Mouse (Mus musculus): ENCODE measurements around the gene Apln.

The Apln gene

DNA sequence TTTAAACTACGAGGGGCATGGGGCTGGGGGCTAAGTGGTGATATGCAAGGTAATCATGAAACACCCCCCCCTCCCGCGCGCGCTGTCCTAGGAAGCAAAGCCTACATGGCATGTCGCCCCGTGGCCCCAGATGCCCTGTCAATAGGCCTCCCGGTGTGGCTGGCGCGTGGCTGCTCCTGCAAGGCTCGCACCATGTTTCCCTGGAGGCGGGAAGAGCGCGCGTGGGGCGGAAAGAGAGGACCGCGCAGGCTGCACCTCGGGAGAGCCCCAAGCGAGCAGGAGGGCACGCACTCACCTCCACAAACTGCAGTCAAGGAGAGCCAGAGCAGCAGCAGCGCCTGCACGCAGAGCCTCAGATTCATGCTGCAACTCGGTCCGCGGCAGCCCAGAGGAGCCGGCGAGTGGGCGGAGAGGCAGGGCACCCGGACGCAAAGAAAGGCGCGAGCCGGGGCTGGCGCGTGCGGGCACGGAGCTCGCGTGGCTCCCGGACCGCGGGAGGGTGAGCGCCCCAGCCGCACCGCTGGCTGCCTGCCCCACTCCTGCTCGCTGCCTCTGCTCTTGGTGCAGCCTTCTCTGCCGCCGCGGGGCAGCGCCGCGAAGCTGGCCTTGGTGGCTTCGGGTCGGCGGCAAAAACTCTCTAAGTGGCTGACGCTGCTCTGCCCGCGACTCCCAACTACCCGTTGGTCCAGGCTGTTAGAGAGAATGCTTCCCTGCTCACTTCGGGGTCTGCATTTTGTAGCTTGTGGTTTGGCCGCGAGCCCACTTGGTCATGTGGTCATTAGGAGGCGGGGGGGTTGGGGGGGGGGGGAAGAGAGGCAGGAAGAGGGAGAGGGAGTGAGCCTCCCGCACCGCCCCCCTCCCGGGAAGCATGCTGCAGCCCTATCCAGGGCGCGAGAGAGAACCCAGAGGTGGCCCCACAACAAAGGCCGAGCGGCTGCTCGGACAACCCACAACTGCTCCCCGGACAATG, at the start of gene Apln:
TSS of gene Apln (minus strand) at position 710 of the 970 bp plus-strand sequence.
- DNase-seq: peak; percentile 21

DNA sequence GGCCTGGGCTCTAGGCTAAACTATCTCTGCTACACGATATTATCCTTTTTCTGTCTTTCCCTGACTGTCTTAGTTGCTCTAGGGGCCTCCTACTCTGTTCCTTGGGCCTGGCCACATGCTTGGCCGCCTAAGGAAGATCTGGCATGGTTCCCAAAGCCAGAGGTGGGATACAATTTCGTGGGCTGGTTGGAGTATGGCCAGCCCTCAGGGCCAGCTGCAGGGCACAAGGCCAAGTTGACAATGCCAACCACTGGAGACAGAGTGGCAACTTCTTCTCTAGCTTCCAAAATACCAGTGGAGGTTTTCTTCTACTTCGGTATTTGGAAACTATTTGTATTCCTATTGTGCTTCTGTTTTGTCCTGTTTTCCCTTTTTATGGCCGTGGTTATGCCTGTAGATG, 47.7 kb upstream of the Apln start:
- no peak for DNase-seq

DNA sequence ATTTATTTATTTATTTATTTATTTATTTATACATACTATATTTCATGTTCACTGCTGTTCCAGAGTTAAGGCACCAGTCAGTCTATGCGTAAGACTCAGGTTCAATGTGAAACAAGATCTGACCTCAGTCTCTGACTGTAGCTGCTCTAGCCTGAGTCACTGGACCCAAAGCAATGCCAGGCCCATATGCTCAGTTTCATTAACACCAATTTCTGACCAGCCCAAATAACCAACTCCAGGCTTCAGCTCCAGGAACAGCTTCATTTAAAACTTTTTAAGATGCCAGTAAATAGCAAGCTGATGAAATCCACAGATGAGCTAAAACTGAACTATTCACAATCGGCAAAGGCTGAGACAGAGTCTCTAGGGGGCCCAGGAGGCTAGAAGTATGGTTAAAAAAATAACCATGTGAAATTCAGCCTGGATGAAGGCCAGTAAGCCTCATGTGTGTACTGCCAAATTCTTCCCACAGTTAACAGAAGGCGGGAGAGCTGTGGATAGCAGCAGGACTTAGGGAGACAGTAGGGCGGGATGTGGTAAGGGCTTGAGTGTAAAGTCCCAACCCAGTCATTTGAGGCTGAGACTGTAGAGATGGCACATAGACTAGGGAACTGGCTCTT, 42.3 kb upstream of the Apln start:
- DNase-seq: no peak

DNA sequence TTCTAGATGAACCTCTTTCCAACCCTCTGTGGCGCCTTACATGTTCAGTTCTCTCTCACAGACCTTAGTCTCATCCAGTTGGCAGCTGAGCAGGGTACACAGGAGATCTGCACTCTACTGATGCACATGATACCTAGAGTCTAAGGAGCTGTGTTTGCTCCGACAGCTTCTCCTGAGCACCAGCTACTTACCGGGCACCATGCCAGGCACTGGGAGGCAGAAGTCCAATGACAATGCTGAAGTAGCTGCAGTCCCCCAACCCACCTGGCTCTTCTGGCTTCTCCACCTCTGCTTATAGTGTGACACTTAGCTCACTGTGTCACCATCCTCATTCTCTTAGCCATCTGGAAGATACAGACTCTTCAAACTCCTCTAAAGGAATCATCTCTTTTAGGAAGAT, 40.0 kb upstream of the Apln start:
- no peak for DNase-seq

DNA sequence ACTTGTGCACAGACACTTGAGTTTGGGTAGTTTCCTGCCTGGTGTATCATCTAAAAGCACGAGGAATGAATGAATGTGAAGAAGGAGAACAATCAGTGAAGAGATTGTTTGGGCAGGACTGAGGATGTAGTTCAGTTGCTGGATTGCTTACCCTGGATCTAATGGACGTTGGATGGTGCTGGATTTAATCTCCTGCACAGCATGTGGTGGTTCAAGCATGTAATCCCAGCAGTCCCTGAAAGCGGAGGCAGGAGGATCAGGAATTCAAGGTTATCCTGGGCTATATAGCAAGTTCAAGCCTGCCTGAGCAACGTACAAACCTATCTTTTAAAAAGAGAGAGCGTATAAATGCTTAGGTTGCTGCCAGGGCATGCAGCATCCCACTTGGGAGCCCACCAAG, 37.7 kb upstream of the Apln start:
- DNase-seq: no peak

DNA sequence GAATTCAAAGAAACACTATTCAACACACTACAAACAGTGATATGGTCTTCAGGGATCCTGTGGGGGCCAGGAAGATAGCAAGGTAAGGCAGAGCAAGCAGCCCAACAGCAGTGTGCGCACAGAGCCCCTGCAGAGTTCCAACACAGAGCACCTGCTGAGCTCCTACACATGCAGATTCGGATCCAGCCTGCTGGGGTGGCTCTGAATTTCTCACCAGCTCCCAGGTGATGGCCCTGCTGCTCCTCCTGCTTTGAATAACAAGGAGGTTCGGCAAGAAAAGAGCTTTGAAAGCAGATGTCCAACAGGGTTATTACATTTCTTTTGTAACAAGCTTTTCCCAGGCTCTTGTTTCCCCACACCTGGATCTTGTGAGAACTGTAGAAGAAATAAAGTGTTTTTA, 37.3 kb upstream of the Apln start:
- DNase-seq: no peak

DNA sequence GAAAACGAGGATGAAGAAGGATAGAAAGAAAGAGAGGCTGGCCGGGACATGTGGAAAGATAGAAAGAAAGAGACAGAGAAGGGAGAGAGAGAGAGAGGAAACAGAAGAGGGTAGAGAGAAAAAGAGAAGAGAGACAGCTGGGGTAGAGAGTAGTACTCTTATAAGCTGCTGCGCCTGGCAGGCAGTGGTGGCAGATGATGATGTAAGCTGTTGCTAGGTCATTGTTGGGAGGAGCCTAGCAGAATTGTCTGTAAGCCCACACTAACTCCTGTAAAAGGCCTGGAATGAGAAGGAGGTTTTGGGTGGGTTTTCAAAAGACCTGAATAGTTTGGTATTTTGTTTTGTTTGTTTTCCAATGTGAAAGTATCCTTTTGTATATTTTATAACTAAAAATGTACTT, 32.2 kb upstream of the Apln start:
- DNase-seq: no peak

DNA sequence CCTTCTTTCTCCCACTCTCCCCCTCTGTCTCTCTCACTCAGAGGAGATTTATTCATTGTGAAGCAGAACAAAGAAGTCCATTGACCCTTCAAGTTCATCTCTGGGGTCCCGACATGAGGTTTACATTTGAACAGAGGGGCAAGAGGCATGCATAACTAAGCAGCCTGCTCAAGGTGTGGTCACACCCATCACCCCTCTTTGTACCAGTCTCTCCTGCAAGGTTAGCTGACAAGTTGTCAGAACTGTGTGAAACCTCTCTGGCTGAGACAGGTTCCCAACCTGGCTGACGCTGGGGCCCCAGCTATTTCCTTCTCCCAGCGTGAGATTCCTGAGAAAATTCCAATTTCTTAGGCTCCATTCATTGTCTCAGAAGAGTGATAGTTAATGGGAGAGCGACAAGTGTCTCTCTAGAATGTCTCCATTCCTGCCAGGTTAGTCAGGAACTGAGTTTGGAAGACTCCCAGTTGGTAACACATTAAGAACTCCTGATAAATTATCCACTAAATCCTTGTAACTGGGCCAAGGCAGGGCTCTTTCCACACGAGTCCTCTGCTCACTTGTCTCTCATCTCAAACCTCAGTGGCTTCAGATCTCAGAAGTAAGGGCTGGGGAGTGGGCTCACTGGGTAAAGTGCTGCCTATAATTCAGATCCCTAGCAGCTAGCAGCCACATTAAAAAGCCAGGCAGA, 29.7 kb upstream of the Apln start:
- peak; percentile 27 for DNase-seq

DNA sequence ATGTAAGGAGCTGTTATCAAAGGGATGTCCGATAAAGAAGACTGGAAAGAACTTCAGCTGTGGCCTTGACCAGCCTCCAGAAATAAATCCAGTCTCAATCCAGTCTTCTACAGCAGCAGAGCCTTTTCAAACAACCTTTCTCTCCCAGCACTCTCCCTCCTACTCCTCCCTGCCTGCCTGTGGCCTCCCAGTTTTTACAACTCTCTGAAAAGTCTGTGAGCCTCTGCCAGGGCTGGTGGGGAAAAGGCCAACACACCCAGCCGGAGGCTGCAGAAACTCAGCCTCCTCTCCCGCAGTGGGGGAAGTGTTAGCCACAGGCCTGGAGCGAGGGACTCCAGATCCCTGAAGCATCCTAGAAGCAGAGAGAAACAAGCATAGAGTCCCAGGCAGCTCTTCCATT, 27.8 kb upstream of the Apln start:
- no peak for DNase-seq

DNA sequence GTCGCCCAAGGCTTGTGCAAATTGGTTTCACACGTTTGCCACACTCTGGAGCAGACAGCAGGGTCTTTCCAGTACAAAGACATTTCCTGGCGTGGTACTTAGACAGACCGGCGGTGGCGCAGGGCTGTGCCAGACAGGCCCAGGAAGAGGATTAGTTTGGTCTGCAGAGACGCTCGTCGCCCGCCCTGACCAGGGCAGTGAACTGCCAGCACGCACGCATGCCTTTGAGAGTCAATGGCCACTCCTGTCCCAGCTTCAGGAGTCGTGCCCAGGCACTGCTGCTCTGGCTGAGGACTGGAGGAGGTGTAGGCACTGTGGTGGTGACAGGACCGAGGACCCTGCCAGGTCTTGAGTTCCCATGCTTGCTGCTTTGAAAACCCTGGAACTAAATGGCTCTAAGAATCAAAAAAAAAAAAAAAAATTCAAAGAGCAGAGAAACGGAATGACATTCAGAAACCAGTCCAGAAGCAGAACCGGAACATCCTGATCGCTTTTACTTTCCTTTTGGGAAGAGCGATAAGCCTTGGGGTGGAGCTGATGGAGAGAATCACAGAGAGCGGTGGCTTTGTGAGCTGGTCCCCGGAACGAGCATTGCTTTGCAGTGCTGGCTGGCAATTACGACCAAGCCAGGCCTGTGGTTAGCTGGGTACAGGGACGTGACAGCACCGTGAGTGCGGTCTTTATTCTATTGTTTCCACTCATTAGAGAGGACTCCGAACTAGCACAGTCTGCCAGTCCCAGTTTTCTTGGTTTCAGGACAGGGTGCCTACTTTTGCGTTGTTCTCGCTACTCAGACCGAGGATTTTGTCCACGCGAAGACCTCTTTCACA, 19.7 kb upstream of the Apln start:
- no peak for DNase-seq

DNA sequence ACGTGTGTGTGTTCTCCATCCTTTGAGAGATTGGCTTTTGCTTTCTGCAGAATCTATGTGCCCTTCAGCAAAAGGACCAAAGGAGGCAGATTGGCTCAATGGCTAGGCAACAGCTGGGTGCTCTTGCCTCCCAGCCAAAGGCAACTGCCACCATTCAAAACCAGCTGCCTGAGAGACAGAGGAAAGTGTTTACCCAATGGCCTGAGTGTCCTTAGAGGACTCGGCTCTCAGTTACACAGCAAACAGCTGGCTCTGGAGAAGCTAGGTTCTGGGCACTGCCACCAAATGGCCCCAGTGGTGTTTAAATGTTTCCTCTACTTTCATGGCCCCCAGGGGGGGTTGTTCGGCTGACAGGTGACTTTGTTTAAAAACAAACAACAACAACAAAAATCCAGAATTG, 19.1 kb upstream of the Apln start:
- DNase-seq: no peak

DNA sequence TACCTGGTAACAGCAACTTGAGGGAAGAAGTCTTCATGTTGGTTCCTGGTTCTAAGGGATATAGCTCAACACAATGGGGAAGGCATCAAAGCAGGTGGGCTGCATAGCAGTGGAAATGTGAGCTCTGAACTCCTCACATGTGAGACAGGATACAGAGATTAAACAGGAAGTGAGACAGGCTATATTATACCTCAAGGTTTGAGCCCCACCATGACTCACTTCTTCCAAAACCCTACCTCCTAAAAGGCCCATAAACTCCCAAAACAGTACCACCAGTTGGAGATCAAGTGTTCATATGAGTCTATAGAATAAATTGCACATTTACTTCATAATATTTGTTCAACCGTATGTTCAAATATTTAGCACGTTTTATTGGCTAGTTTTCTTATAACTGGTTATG, 11.7 kb upstream of the Apln start:
- no peak for DNase-seq

DNA sequence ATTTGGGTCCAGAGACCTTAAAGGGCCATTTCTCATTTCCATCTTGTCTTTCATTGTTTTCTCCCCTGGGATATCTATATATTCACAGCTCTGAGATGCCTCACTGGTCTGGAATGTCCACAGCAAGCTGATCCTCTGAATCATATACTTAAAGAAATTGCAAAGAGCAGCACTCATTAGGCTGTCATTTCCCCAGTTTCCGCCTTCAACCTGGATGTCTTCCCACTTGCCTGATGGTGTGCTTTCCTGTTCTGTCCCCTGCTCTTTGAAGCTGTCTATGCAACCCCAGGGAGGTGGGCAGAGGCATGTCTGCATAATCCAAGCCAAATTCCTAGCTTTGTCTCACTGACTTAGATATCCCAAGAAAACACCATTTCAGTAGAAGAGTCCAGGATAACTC, 9.6 kb upstream of the Apln start:
- DNase-seq: no peak

DNA sequence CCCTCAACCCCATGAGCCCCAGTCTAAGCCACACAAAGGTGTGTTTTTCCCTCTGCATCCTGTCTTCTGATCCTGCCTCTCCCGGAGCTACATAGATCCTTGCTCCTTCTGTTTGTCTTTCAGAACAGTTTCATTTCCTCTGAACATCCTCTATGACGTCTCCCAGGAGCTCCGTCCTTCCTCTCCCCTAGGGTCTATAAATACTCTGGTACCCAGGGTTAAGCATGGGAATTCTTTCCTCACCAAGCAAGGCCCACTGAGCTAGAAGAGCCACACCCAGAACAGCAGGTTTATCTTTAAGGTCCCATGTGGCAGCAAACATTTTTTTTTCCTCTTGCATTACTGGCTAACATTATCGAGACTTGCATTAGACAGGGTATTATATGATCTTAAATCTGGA, 8.1 kb upstream of the Apln start:
- DNase-seq: no peak

DNA sequence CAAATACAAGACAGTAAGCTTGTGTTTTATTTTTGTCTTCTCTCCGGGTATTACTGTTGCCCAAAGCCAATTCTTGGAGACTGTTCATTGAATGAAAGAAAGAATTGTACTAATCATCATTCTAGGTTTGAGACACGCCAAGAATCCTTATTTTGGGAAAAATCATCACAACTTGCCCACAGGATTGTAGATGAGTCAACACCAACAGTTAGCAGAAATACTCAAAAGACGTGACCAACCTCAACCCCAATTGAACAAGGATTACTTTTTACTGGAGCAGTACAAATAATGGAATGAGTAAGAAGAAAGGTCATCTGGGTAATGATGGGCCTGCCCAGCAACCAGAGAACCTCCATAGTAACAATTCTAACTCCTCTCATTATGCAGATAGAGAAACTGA, 5.7 kb upstream of the Apln start:
- no peak for DNase-seq

DNA sequence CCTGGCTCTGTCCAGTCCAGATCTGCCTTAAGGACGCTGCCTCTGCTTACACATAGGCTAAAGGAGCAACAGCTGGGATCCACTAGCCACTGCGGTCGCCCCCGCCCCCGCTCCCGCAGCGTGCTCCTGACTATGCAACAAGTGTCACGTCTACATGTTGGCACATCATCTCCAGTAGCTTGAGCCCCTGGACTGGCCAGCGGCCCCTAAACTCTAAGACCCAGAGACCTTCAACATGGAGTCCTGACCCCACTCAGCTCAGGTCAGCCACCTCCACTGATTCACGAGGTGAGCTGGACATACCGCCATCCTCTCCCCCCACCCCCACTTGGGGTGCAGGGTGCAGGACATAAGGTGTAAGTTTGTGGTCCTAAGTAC, 898 bp downstream of the Apln start:
- no peak for DNase-seq

DNA sequence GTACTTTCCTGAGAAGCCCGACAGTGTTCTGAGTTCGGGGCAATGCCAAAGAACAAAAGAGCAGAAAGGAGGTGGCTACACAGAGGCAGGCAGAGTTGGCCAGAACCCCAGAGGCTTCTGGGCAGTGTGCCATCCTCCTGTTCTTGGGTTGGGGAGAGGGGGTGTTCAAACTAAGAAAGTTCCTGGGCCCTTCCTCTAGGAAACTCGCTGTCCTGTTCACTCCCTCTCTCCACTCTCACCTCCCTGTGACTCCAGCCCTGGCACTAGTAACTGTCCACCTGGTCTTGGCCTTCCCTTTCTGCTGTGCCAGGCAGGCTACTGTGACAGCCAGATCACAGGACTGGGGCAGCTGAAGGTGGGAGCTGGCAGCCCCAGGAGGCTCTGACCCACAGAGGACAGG, 1.6 kb downstream of the Apln start:
- peak; percentile 17 for DNase-seq

DNA sequence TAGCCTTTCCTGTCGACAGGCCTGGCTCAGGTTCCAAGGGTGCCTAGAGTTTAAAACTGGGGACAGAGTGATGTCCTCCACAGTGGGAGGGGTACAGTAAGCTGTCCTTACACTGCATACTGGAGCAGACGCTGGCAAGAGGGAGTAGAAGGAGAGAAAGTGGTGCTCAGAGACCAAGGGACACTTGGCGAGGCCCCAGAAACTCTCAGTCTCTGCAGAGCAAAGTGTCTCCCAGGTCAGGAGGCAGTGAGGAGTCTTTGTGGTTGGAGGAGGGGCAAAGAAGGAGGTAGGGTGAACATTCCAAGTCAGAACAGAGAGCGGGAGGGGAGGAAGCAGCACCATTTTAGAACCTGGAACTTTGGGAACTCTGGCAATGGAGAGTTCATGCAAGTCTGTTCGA, 2.8 kb downstream of the Apln start:
- peak; percentile 69 for DNase-seq

DNA sequence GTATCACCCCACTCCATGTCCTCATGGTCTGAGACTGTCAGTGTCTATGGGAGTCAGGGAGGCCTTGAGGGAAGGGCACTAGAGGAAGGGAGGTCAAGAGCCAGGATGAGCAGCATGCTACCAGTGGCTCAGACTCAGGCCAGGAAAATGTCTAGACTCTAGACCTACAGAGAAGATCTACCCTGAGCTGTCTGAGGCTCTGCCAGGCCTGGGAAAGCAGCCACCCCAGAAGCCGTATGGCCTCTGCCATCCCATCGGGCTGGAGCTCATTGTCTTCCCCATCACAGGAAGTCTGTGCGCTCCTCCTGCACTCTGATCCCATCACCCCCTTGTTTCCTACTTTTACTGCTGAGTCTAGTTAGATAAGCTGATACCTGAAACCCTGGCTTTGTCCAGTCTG, 4.1 kb downstream of the Apln start:
- no peak for DNase-seq

DNA sequence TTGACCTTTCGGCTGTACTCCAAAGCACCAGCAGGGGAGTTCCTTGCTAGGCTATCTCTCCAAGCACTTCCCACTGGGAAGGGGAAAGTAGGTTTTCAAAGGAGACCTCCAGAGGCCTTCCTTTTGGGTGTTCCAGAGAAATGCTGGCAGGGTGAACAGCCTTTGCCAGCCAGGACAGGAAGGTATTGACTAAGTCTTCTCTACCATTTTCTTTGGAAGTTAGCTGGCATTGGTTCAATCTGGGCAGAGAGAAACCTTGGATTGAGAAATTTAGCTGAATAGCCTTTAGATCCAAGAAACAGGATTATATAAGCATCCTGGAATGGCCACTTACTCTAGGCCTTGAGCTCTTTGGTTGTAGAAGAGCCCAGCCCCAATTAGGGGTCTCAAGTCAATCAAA, 11.8 kb downstream of the Apln start:
- no peak for DNase-seq

DNA sequence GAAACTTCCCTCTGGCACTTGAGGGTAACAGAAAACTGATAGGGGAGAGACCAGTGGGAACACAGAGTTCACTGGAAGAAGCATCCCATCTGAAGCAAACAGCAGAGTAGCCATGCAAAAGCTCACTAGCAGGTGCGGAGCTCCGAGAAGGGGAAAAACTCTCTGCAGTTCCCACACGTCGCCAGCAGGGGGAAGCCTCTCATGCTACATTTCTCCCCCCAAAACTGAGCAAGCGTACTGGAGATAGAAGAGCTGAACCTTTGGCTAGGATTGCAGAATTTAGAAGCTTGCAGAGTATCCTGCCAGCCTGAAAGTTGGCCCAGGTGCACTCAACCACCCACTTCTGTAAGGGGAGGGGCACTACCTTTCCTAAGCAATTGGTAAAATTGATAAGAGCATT, 14.7 kb downstream of the Apln start:
- peak; percentile 44 for DNase-seq

DNA sequence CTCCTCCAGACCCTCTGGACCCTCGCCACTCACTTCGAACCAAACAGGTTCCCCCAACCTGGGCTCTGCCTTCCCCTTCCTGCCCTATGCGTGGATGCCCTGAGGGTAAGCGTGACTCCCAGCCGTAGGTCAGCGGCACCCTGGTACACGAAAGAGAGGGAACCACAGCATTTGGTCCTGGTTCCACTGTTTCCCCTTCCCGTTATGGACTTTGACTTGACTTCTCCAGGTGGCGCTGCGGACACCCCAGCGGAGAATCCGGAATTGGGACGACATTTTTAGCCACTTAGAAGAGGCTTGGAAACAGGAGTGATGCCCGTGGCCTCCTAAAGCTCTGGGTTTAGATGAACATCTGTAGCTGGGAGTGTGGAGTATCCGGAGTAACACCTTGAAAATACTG, 15.3 kb downstream of the Apln start:
- DNase-seq: no peak

Data from kidney, adult 11 months (tissue).